Mouse (Mus musculus) ES-CJ7 (cell line): ENCODE results near the gene Kcnh1.

ENCODE experiments used
- DNase-seq: peaks from one replicate; pipeline ENCODE4 v3.0.0; 2011; ENCODE audit warnings: low read depth, low spot score

Gene Kcnh1

DNA sequence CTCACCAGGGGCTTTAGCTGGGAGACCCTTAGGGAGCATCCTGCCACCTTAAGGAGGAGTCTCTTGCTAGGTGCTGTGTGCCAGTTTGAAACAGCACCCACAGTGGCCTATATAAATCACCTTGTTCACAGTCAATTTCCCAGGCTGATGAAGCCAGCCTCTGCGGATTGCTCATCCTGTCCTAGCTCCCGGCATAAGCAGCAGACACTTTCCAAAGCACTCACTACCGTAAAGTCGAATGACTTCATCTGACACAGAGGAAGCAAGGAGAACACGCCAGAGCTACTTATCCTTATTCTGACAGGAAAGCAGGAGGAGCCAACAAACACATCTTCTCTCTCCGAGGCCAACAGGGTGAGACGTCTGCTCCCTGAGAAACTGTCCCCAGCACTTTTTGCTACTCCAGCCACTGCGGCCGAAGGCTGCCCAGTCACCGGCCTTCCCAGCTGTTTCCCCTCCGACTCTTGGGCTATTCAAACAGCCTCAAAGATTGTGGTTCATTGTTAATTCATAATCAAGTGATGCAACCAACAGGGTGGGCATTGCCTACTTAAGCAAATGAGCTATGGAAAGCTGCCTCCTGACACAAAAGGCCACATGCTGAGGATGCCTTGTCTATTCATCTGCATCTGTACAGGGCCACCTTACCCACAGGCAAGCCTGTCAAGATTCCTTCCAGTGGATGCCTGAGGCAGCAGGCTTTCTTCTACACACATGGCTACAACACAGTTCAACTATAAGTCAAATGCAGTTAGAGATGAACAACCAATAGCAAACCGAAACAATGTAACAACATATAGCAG is 332.0 kb downstream of the Kcnh1 start:
- peak; percentile 81 for DNase-seq

DNA sequence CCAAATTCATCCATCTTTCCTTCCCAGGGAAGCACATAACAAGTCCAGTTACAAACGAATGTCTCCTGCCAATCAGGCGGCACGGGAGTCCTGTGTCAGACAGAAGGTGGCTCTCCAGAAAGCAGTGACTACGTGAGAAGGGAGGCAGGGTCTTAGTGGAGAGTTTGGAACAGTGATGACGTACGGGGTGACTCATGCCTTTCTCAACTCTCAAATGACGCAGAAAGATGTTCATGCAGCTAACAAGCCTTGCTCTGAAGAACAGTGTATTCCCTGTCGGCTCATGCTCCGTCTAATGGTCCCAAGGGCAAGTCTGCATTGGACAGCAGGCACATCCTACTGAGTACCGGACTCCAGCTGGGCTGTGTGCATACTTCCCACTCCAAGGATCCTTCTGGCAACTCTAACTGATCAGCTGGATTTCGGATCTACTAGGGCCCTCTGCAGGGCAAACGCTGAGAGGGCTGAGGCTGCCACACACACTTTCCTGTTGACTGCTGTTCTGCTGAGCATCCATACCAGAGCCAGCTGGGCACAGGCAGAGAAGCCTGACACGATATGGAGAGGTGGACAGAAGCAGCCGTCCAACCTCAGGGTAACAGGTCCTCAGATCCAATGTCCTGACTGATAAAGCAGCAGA is 335.3 kb downstream of the Kcnh1 start:
- DNase-seq: peak; percentile 19

DNA sequence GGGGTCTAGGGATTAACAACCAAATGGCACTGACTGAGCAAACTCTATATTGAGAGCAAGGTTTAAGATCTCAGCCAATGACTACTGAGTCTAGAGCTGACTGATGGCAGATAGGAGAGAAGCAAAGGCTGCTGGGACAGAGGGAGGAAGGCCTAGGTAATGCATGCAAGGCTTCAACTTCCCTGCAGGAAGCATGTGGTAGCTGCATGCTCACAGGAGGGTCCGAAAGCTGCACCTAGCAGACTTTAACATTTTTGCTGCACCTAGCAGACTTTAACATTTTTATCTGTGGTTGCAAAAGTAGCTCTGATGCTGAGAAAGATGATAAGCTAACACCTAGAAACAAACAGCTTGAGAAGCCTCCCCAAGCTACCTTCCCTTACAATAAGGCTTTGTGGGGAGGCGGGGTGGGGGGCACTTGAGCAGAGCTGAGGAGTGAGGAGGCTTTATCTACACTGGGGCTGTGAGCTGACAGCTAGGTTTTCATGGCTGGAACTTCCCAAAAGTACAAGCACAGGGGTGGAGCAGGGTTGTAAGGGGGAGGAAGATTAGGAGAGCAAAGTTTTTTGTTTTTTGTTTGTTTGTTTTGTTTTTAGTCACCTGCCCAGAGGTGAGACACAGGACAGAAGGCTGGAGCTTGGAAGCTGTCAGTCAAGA is 341.0 kb downstream of the Kcnh1 start:
- DNase-seq: no peak

DNA sequence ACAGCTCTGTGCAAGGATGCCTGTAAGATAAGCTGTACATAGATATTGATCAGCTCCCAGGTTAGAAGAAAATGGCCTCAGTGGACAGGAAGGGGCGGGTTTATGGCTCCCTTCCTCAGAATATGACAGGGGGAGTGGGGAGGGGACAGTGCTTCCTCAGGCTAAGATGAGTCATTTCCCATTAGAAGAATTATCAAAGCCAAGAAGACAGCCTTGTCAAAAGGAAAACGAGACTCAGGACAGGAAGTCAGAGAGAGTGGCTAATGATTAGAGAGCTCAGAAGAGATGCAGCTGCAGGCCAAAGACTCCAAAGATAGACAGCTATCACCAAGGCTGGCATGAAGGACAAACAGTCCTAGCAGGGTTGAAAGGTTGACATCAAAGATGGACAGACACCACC is 341.6 kb downstream of the Kcnh1 start:
- no peak for DNase-seq

DNA sequence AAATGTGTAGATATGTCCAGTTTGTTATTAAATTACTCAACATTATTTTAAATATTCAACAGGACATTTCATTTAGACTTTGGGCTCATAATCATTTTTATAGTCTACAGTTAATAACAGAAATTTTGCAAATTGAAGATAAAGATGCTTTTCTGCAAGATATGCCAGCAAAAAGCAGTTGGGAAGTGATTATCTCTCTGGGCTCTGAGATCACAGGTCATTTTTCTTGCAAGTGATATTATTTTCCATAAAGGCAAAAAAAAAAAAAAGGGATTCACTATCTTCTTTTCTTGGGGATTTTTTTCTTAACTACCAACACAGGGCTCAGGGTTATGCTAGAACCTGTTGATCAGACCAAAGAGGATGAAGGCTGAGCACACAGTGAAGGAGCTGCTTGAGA is 342.4 kb downstream of the Kcnh1 start:
- DNase-seq: no peak

DNA sequence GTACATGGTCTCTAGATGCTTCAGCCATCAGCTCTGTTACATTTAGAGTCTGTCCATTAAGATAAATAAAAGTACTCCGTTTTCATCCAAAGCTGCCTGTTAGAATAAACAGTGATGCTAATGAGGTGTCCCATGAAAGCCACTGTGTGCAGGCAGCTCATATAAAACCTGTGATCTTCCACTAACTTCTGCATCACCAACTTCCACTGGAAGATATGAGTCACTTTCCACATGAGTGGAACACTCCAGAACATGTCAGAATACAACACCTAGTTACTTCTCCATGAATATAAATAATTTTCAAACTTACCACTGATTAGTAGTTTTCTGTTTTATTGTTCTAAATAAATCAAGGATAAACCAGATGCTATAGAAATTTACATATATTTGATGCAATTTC is 345.9 kb downstream of the Kcnh1 start:
- no peak for DNase-seq

DNA sequence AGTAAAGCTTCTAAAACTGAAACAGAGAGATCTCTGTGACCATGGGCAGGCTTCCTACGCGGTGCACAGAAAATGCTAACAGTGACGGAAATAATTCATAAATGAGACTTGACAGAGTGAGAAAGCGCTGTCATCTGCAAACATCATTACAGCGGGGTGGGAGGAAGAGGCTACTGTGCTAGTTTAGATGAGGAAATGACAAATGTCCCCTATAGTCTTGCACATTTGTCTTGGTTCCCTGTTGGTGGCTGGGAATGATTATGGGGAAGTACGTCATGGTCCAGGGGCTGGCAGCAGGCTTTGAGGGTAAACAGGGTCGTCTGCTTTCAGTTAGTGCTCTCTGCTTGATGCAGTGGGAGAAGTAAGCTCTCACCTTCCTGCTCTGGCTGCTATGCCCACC is 346.6 kb downstream of the Kcnh1 start:
- DNase-seq: no peak

DNA sequence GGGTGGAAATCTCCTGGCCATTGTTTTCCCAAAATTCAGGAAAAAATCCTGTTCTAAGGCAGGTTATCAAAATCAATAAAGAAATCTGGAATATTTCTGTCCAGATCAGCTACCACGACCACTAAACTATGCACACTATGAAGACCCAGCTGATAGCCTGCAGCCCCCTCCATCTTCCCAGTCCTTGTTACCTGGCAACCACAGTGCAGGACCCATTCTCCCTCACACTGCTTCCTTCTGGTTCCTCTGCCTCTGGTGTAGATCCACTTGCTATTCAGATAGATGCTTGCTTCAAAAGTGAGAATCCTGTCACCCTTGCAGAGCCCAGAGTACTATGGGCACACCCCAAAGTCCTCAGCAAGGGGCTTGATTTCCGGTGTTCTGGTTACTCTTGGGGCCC is 351.5 kb downstream of the Kcnh1 start:
- DNase-seq: no peak

DNA sequence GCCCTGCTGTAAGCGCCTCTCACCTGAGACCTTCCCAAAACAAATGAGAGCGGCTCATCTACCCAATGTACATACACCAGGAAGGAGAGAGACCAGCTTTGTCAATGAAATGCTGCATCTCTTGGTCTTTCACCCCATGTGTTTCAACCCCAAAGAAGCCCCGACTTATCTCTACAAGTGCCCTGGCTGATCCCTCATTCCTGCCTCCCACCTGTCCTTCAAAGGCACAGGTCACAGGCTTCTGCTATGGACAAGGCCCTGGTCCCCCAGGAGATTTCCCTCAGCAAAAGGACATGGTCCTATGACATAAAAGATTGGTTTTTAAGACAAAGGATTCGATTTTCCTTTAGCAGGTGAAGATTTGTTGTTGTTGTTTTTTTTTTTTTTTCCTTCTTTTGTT is 353.1 kb downstream of the Kcnh1 start:
- DNase-seq: no peak

DNA sequence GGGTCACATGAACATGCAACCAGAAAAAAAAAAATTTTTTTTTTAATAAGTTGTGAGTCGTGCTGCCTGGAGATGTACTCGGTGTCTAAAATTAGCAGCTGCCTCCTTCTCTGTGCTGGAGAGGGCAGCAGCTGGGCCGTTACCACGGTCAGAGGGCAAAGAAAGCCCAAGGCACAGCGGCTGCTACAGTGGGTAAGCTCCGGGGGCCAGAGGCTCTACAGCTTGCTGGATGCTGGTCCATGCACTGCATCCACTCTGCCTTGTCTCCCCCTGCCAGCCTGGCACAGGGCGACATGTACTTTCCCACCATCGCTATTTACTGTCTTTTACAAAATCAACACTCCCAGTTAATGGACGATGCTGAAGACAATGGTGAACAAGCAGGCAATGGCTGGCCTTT is 353.5 kb downstream of the Kcnh1 start:
- no peak for DNase-seq

DNA sequence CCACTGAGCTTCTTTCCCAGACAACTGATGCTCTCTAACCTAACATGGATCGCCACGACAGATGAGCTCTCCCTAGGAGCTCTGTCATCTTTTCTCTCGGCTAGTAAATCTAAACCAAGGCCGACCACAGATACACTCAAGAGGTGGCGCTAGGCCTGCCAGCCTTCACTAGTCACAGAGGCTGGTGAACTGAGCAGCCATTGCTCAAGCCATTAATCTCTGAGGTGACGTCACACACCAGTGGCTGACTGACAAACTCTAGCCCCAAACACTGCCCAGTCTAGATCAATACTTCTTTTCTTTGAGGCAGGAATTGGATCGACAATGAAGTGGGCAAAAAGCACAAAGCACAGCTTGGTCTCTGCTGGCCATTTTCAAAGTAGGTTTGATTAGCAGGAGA is 354.3 kb downstream of the Kcnh1 start:
- no peak for DNase-seq

DNA sequence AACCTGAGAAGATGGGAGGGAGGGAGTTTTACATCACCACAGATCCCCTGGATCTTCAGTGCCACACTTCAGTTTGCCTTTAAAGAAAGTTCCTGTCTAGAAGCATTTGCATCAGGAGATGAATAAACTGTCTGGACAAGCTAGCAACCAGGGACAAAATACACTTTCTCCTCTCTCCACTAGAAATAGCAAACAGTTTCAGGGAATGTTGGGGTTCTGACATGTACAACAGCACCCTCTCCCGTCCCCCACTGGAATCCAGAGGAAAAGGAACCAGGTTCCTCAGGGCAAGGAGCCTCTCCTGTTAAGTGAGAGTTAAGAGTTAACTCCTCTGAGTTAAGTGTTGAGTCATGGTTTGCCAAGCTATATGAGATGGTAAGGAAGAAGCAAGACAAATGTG is 356.3 kb downstream of the Kcnh1 start:
- peak; percentile 18 for DNase-seq

DNA sequence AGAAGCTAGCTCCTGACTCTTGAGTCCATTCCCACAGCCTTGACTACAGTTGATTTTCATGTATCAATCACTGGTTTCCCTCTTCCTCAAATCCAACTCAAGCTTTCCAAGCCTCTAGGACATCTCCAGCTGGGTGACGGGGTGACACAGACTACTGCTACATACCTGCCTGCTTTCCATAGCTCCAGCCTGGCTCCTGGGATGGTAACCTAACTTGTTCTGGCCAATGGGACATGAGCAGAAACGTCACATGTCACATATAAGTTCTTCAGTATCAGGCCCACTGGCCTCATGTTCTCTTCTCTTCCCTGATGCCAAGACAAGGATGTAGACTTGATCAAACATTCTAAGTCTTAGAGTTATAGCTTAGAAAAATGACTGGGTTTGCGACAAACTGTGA is 360.0 kb downstream of the Kcnh1 start:
- no peak for DNase-seq

DNA sequence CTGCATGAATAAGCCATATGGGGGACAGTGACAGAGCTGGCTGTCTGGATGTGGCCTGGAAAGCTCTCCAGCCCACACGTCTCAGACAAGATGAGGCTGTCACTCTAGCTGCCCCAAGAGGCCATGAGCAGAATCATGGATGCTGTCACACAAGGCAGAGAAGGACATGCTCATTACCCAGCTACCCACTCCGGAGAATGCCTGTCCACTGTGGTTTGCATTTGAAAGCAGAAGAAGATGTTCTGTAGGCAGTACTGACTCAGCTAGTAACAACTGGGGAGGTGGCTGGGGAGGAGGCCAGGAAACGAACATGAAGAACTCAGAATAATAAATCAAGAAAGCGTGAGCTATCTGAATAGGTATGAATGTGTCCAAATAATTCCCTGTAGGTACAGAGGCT is 364.9 kb downstream of the Kcnh1 start:
- no peak for DNase-seq

DNA sequence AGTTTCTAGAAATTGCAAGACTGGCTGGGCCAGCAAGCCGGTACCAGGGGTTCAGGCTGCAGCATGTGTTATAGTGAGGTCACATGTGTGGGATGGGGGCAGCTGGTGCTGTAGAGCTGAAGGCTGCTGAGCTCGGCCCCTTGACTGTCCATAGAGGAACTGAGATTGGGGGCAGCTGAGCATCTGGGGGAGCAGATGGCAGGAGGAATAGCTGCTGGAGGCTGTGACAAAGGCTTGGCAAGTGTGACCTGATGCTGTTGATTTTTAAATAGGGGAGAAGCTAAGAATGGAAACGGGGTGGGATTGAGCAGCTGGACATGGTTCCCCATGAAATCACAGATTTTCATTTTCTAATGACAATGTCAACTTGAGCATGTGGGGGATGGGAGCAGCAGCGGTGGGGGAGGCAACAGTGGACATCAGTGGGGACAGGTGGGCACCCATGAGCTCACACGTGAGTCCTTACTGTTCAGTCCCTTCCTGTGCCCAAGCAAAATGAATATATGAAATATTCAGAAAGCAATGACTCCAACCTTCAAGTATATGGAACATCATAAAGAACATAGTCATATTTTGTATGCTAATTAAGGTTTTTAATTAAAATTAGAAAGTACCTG is 367.5 kb downstream of the Kcnh1 start:
- no peak for DNase-seq

DNA sequence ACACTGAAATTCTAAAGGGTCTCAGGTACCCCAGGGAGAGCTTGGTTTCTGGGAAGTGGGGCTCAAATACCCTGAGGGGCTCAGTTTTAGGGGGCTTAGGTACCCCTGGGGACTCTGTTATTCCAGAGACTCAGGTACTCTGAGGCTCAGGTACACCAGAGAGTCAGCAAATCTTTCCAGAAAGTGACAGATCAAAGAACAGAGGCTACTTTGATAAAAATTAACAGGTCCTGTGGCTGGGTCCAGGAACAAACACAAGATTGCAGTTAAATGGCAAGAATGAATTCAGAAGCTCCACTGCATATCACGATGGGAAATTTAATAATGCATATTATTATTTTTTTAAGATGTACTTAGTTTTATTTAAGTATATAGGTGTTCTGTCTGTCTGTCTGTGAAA is 368.8 kb downstream of the Kcnh1 start:
- DNase-seq: no peak
